Mouse (Mus musculus) left cerebral cortex, postnatal 36 days (tissue): ENCODE results near the gene Eprs. TPM values are rescaled to one million over a fixed set of nuclear protein-coding genes. Genes with fewer than 3 reads are reported as not detected.

Source experiments
- microRNA-seq: library from miRNA; unstranded; fragments of <30 nt; microRNA quantifications from one replicate; pipeline ENCODE4 v1.2.0, GENCODE M21; 2022
- total RNA-seq, 2 experiments: library from RNA; stranded (reverse); gene quantifications; 2 replicates each; pipeline ENCODE4 v1.2.3; 2021

The Eprs gene
- total RNA-seq, 2 experiments from 2014 or later: 64.0 to 74.4 TPM

Small RNAs within 50 kb of the gene (microRNA-seq; reads per million reads assigned to microRNA genes)
- gene Mir194-1 (not detected), gene Mir215 (1.3 reads per million)

Other genes with a start within 250 kb of the Eprs start
- 10 to 100 TPM; 67.6 to 79.7 TPM for gene Rab3gap2, start 158.9 kb upstream of the Eprs start, total RNA-seq
- 10 to 100 TPM; 31.4 to 33.4 TPM for gene Iars2, start 33.6 kb upstream of the Eprs start, total RNA-seq
- gene Bpnt1, start 30.9 kb upstream of the Eprs start, total RNA-seq: 10 to 100 TPM; 65.7 to 72.8 TPM
- gene Slc30a10, start 91.8 kb downstream of the Eprs start, total RNA-seq: 1 to 10 TPM; 7.9 to 9.4 TPM